Mouse (Mus musculus): ENCODE results near the gene Adamts6. TPM values are rescaled to one million over a fixed set of nuclear protein-coding genes. Genes with fewer than 3 reads are reported as not detected.

Gene Adamts6
- total RNA-seq (2021) = 1 to 10 TPM in 1 of 2 experiments, under 1 TPM in 1; 0.67 to 1.2 TPM
- long read RNA-seq, experiment 1 = 0 reads
- long read RNA-seq, experiment 2 = 0 reads

DNA sequence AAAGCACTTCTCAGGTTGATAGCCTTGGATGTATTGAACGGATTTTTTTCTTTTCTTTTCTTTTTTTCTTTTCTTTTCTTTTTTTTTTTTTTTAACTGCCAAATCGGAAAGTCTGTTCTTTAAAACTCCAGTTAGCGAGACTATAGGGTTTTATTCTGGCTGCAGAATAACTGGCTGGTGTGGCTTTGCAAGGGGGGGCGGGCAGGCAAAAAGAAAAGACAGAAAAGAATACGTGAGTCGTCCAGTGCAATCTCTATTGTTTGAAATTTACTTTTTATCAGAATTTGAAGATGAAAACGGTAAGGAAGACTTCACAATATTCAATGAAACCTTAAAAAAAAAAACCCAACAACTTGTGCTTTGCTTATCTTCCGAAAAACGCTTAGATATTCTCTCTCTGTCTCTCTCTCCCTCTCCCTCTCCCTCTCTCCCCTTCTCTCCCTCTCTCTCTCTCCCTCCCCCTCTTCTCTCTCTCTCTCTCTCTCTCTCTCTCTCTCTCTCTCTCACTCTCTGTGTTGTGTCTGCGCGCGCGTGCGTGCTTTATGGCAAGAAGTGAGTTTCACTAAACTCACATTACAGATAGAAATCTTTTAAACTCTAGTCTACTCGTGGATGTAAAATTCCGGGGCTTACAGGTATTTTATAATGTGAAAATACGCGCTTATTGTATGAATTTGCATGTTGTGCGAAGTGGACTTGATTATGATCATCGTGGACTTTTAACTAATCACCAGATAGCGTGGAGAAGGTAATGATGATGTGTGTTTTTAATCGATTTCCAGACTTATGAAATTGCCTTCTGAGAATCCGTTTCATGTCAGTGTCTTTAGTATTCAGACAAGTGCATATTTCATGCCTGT lies at the start of gene Adamts6:
Gene Adamts6 (plus strand): TSS at position 470 of the 860 bp plus-strand sequence.
- no peak for DNase-seq
- intact Hi-C loops (cut with DNase I) = loop anchor here (5.0 kb wide), 2 partner anchors 395 to 655 kb away; no protein-coding TSS in a partner anchor

GRCm38 (mm10) chr13:104258997-104259396 lies 28.6 kb upstream of the Adamts6 start:
- DNase-seq = no peak
- intact Hi-C loops (cut with DNase I) = no loop called here

- intact Hi-C loops (cut with DNase I) = loop anchor here (2.0 to 5.0 kb wide), 3 partner anchors 397 to 657 kb away; no protein-coding TSS in a partner anchor
- no peak for DNase-seq
Observed at GRCm38 (mm10) chr13:104285031-104285431, 2.6 kb upstream of the Adamts6 start.

DNA sequence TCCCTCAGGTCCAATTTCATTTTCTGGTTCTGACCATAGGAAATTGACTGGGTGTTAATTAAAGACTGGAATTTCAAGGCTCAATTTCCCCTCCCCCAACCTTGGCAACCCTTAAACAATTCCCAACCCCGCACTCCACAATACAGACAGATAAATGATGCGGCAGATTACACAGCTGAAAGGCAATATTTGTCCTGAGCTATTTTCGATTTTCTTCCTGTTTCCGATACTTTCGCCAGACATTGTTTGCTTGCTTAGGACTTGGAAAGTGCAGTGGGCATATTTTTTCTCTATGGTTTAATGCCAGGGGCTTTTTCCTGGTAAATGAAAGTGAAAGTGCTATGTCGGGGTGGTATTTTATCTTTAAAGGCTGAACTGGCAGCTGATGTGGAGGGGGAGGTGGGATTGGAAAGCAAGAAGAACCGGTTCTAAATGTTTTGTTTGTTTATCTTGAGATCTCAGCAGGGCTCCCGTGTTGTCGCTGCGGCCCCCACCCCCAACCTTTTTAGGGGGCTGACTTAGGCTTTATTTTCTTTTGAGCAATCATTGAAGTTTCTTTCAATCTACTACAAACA lies 1.8 kb upstream of the Adamts6 start:
- peak in 1 of 2 experiments; percentile 17 for DNase-seq
- intact Hi-C loops (cut with DNase I) = loop anchor here (2.0 to 5.0 kb wide), 3 partner anchors 396 to 656 kb away; no protein-coding TSS in a partner anchor

GRCm38 (mm10) chr13:104286336-104286735 lies 1.3 kb upstream of the Adamts6 start:
- intact Hi-C loops (cut with DNase I) = loop anchor here (5.0 kb wide), 2 partner anchors 396 to 656 kb away; no protein-coding TSS in a partner anchor
- no peak for DNase-seq

DNA sequence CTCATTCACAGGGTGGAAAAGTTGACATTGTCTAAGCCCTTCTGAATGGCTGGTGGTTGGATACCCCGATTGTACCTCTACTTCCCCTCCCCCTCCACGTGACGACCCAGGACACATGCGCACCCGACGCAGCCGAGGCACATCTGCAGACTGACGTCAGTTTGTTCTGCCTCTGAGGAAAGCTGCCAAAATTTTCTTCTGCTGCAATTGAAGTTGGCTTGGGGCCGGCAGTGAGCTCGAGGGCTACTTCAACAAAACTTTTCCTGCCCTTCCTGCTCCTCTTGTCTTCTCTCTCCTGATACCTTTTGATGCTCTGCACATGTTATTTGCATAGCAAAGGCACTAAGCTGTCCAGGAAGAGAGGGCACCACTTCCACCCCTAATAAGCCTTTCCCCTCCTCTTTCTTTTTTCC lies 732 bp upstream of the Adamts6 start:
- intact Hi-C loops (cut with DNase I) = loop anchor here (5.0 kb wide), 2 partner anchors 395 to 655 kb away; no protein-coding TSS in a partner anchor
- peak; percentile 78 to 89 for DNase-seq

DNA sequence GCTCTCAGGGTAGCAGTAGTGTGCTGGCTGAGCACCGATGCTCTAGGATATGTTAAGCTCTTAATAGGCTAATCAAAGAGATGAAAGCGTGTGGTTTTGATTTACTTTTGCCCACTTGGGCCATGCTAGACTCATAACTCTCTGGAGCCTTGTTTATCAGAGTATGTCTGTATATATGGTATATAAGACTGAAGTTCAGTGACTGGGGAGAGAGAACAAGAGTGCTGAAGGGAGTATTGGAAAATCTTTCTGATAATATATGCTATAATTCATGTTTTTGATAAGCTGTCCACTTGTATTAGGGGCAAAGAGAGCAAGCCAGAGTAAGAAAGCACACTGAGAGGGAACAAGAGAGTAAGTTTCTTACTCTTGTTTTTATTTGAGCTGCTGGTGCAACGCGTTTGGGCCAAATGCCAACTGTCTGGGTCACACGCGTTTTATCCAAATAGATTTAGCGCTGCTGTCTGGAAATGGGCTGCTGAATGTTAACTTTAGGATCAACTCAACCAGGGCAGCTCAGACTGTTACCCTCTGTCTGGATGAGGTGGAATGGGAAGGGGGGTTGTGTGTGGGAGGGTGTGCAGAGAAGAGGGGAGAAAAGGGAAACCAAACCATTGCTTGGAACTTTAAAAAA lies 708 bp downstream of the Adamts6 start:
- peak; percentile 44 to 54 for DNase-seq
- intact Hi-C loops (cut with DNase I) = loop anchor here (5.0 kb wide), 2 partner anchors 394 to 654 kb away; no protein-coding TSS in a partner anchor

- DNase-seq = no peak
- intact Hi-C loops (cut with DNase I) = loop anchor here (5.0 kb wide), 2 partner anchors 393 to 653 kb away; no protein-coding TSS in a partner anchor
Observed at GRCm38 (mm10) chr13:104289176-104289575, 1.5 kb downstream of the Adamts6 start.

- intact Hi-C loops (cut with DNase I) = no loop called here
- DNase-seq = no peak
Observed at GRCm38 (mm10) chr13:104295472-104295871, 7.8 kb downstream of the Adamts6 start.

DNA sequence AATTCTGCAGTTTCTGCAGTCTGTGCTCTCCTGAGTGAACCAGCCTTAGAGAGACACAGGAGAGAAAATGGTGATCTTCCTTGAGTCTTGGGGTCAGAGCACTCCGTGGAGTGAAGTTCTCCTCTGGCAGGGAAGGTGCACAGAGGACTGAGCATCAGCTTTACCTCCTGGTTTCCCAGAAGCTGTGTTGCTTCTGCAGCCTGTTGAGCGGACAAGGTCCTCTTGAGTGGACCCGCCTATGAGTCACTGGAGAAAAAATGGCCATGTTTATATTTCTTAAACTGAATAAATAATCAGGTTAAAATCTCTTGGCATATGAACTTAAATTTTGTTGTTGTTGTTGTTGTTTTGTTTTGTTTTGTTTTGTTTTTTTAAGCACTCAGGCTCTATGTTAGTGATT lies 41.7 kb downstream of the Adamts6 start:
- intact Hi-C loops (cut with DNase I) = no loop called here
- no peak for DNase-seq

GRCm38 (mm10) chr13:104329742-104330141 lies 42.1 kb downstream of the Adamts6 start:
- no peak for DNase-seq
- intact Hi-C loops (cut with DNase I) = no loop called here

DNA sequence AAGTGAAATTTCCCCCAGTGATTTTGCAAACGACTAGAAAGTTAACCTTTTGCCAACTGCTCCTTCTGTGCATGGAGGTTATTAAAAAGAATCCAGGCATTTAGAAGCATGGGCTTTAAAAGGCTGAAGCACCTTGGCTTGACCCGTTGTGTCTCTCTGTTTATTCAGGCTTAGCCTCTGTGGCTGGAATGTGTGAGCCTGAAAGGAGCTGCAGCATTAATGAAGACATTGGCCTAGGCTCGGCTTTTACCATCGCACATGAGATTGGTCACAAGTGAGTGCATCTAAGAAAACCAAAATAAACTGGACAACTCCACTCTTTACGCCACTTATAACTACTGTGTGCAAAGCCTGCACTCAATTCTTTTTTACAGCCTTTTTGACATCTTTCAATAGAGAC lies 65.0 kb downstream of the Adamts6 start:
- DNase-seq = no peak
- intact Hi-C loops (cut with DNase I) = no loop called here

GRCm38 (mm10) chr13:104393427-104394356 lies 106.1 kb downstream of the Adamts6 start:
- peak in 1 of 2 experiments; percentile 19 for DNase-seq
- intact Hi-C loops (cut with DNase I) = no loop called here

- intact Hi-C loops (cut with DNase I) = no loop called here
- DNase-seq = no peak
Observed at GRCm38 (mm10) chr13:104397814-104398213, 110.2 kb downstream of the Adamts6 start.

- intact Hi-C loops (cut with DNase I) = no loop called here
Observed at GRCm38 (mm10) chr13:104432734-104433133, 145.1 kb downstream of the Adamts6 start.

DNA sequence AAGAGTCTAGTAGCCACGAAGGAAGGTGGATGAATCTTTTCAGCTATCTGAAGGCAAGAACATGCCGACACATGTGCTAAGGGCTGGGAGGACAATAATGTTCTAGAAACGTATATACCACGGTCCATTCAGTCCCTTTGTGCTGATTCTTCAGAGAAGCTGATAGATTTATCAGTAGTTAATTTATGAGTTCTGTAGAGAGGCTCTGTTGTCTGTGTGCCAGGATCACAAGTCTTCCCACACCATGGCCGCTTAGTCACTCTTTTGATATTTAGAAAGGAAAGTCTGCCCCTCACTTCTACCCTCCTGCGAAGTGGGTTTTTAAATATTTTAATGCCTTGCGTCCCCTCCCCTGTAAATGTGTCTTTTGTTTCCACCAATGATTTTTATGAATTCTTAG lies 154.9 kb downstream of the Adamts6 start:
- DNase-seq = no peak
- intact Hi-C loops (cut with DNase I) = no loop called here

More at GRCm38 (mm10) chr13:104432734-104433133, 145.1 kb downstream of the Adamts6 start:
- DNase-seq = no peak

- intact Hi-C loops (cut with DNase I) = no loop called here
- no peak for DNase-seq
Observed at GRCm38 (mm10) chr13:104445437-104445836, 157.8 kb downstream of the Adamts6 start.

GRCm38 (mm10) chr13:104446974-104447373 lies 159.3 kb downstream of the Adamts6 start:
- DNase-seq = no peak
- intact Hi-C loops (cut with DNase I) = no loop called here

GRCm38 (mm10) chr13:104447470-104447869 lies 159.8 kb downstream of the Adamts6 start:
- intact Hi-C loops (cut with DNase I) = no loop called here
- no peak for DNase-seq

GRCm38 (mm10) chr13:104448349-104448748 lies 160.7 kb downstream of the Adamts6 start:
- intact Hi-C loops (cut with DNase I) = no loop called here
- DNase-seq = no peak
